Mouse (Mus musculus) forebrain, embryonic 14.5 days (tissue): ENCODE data around the gene Cdc37. TPM values are rescaled to one million over a fixed set of nuclear protein-coding genes. Genes with fewer than 3 reads are reported as not detected.
"Not testable (repeated sequence)": the region's sequence is repeated elsewhere in the genome, so short reads cannot be mapped to it uniquely, and the experiment has no call there.

Source experiments
- ATAC-seq: fragments of 200-750 bp; cut with Nextera tagmentation; 2 replicates; pipeline ENCODE4 v1.8.0; 2017; ENCODE audit warnings: mild to moderate bottlenecking, moderate library complexity
- DNase-seq: peaks from one replicate; pipeline ENCODE4 v3.0.0-alpha.2; 2015; ENCODE audit warnings: low spot score
- H3K27ac ChIP-seq: fragments of 300-500 bp; sonication (generic); 2 replicates; pipeline ENCODE4 v1.5.1; 2014; ENCODE audit warnings: low read depth, mild to moderate bottlenecking, control low read depth, low read length, moderate library complexity
- H3K27me3 ChIP-seq: fragments of 300-500 bp; sonication (generic); replicated peaks from 2 replicates; pipeline ENCODE4 v1.6.1; 2014; ENCODE audit warnings: low read length, control low read depth, mixed read lengths; ENCODE audit not compliant: control insufficient read depth, insufficient read depth
- H3K36me3 ChIP-seq: fragments of 300-500 bp; sonication (generic); 2 replicates; pipeline ENCODE4 v1.6.1; 2014; ENCODE audit warnings: low read length, control low read depth; ENCODE audit not compliant: control insufficient read depth, insufficient read depth
- H3K4me1 ChIP-seq: fragments of 300-500 bp; sonication (generic); 2 replicates; pipeline ENCODE4 v1.6.1; 2014; ENCODE audit warnings: antibody characterized with exemption, low read length, control low read depth; ENCODE audit not compliant: control insufficient read depth, insufficient read depth
- H3K4me2 ChIP-seq: fragments of 300-500 bp; sonication (generic); 2 replicates; pipeline ENCODE4 v1.6.1; 2014; ENCODE audit warnings: mild to moderate bottlenecking, control low read depth, low read length
- H3K4me3 ChIP-seq: fragments of 300-500 bp; sonication (generic); 2 replicates; pipeline ENCODE4 v1.5.1; 2014; ENCODE audit warnings: low read depth, low read length, control low read depth
- H3K9ac ChIP-seq: fragments of 300-500 bp; sonication (generic); 2 replicates; pipeline ENCODE4 v1.6.1; 2014; ENCODE audit warnings: mild to moderate bottlenecking, low read length, control low read depth, moderate library complexity
- H3K9me3 ChIP-seq: fragments of 300-500 bp; sonication (generic); replicated peaks from 2 replicates; pipeline ENCODE4 v1.6.1; 2016; ENCODE audit warnings: low read length, control low read depth, mixed read lengths; ENCODE audit not compliant: control insufficient read depth
- WGBS: fragments of 180-500 bp; shearing (Covaris S2); extraction: QIAGEN DNeasy Blood & Tissue Kit; methylation state at CpG from one replicate; pipeline ENCODE4 v1.1.7; 2014; 5-methylcytosine and 5-hydroxymethylcytosine counted together
- polyA plus RNA-seq: library from polyadenylated mRNA; unstranded; fragments of >200 nt; fragmentation: Nextera tagmentation; extraction: Ambion mirVana; gene quantifications from 2 replicates; pipeline ENCODE4 v1.2.1, GENCODE M21; 2014

Gene Cdc37
- 222 and 247 TPM in 2 replicates for polyA plus RNA-seq

- peak within 1 kb of the TSS; percentile 48; the same call in 1 of the 2 replicates for H3K27ac ChIP-seq
- DNase-seq (peak; percentile 97), ATAC-seq (peak; percentile 98)
- H3K9me3 ChIP-seq: no peaks in the 10 kb centered on the region
- H3K4me2 ChIP-seq: peak within 1 kb of the TSS; percentile 97
- peaks cover 21% of the 10 kb centered on the region for H3K4me1 ChIP-seq
- H3K4me3 ChIP-seq: peak within 1 kb of the TSS; percentile 86
- no peaks in the 10 kb centered on the region; the same call in 1 of the 2 replicates for H3K27me3 ChIP-seq
- 3% methylated on average over 56 of the region's 56 CpGs for WGBS
- H3K36me3 ChIP-seq: peaks cover 16% of the 10 kb centered on the region
- H3K9ac ChIP-seq: peak within 1 kb of the TSS; percentile 89
These were observed at the start of gene Cdc37 for GRCm38 (mm10) chr9:21149654-21150419. Gene Cdc37, minus strand, starts transcription at chr9:21149982.

GRCm38 (mm10) chr9:21198960-21199359, 49.2 kb upstream of the Cdc37 start:
- WGBS: 79% methylated on average over 3 of the region's 3 CpGs

GRCm38 (mm10) chr9:21197981-21198380, 48.2 kb upstream of the Cdc37 start:
- H3K4me3 ChIP-seq: peak overlapping the region; percentile 51
- DNase-seq: peak; percentile 91
- H3K27ac ChIP-seq: no peak overlapping the region
- WGBS: 6% methylated on average over 4 of the region's 4 CpGs
- peaks cover 8% of the 10 kb centered on the region; the same call in 1 of the 2 replicates for H3K36me3 ChIP-seq
- peaks cover 17% of the 10 kb centered on the region; the same call in 1 of the 2 replicates for H3K4me1 ChIP-seq
- H3K4me2 ChIP-seq: peak overlapping the region; percentile 72
- no peaks in the 10 kb centered on the region for H3K9me3 ChIP-seq
- ATAC-seq: peak; percentile 87
- H3K9ac ChIP-seq: peak overlapping the region; percentile 74
- H3K27me3 ChIP-seq: no peaks in the 10 kb centered on the region

More at GRCm38 (mm10) chr9:21198960-21199359, 49.2 kb upstream of the Cdc37 start:
- no peak for DNase-seq
- Histone ChIP-seq H3K4me2 (no peak overlapping the region), H3K4me3 (no peak overlapping the region), H3K9ac (no peak overlapping the region; the same call in 1 of the 2 replicates), H3K27me3 (no peaks in the 10 kb centered on the region), H3K4me1 (peaks cover 17% of the 10 kb centered on the region; the same call in 1 of the 2 replicates), H3K9me3 (no peaks in the 10 kb centered on the region), H3K36me3 (peaks cover 11% of the 10 kb centered on the region; the same call in 1 of the 2 replicates), H3K27ac (no peak overlapping the region)
- no peak for ATAC-seq

GRCm38 (mm10) chr9:21196521-21197433, 47.0 kb upstream of the Cdc37 start:
- Histone ChIP-seq H3K9me3 (no peaks in the 10 kb centered on the region), H3K36me3 (peaks cover 4% of the 10 kb centered on the region; the same call in 1 of the 2 replicates), H3K4me1 (peaks cover 17% of the 10 kb centered on the region; the same call in 1 of the 2 replicates), H3K27ac (peak overlapping the region; percentile 66), H3K9ac (peak overlapping the region; percentile 74), H3K4me2 (peak overlapping the region; percentile 72), H3K27me3 (no peaks in the 10 kb centered on the region), H3K4me3 (peak overlapping the region; percentile 51)
- ATAC-seq (peak; percentile 80), DNase-seq (peak; percentile 74)
- 18% methylated on average over 18 of the region's 19 CpGs for WGBS

- peak overlapping the region; percentile 72; the same call in 1 of the 2 replicates for H3K4me2 ChIP-seq
- peak; percentile 30 for ATAC-seq
- 41% methylated on average over 7 of the region's 7 CpGs for WGBS
- not testable (repeated sequence) for H3K9me3 ChIP-seq, H3K27ac ChIP-seq, H3K4me3 ChIP-seq, H3K27me3 ChIP-seq, DNase-seq, H3K9ac ChIP-seq, H3K36me3 ChIP-seq
- peaks cover 17% of the 10 kb centered on the region; the same call in 1 of the 2 replicates for H3K4me1 ChIP-seq
These were observed 46.1 kb upstream of the Cdc37 start for GRCm38 (mm10) chr9:21195736-21196505.

- Histone ChIP-seq H3K4me1 (peaks cover 17% of the 10 kb centered on the region; the same call in 1 of the 2 replicates), H3K4me2 (no peak overlapping the region), H3K36me3 (no peaks in the 10 kb centered on the region), H3K9ac (no peak overlapping the region), H3K27me3 (no peaks in the 10 kb centered on the region), H3K9me3 (no peaks in the 10 kb centered on the region), H3K4me3 (no peak overlapping the region), H3K27ac (no peak overlapping the region)
- 77% methylated on average over 4 of the region's 4 CpGs for WGBS
- ATAC-seq (no peak), DNase-seq (no peak)
These were observed 45.2 kb upstream of the Cdc37 start for GRCm38 (mm10) chr9:21194787-21195493.

GRCm38 (mm10) chr9:21193786-21194185, 44.0 kb upstream of the Cdc37 start:
- Histone ChIP-seq H3K36me3 (no peaks in the 10 kb centered on the region), H3K9ac (no peak overlapping the region), H3K4me3 (no peak overlapping the region), H3K27me3 (no peaks in the 10 kb centered on the region), H3K4me2 (no peak overlapping the region), H3K9me3 (no peaks in the 10 kb centered on the region), H3K27ac (no peak overlapping the region), H3K4me1 (peaks cover 16% of the 10 kb centered on the region; the same call in 1 of the 2 replicates)
- DNase-seq (no peak), ATAC-seq (no peak)
- 77% methylated on average over 3 of the region's 3 CpGs for WGBS
